Mouse (Mus musculus): ENCODE data around the gene Mybpc2.

Mybpc2 gene

DNA sequence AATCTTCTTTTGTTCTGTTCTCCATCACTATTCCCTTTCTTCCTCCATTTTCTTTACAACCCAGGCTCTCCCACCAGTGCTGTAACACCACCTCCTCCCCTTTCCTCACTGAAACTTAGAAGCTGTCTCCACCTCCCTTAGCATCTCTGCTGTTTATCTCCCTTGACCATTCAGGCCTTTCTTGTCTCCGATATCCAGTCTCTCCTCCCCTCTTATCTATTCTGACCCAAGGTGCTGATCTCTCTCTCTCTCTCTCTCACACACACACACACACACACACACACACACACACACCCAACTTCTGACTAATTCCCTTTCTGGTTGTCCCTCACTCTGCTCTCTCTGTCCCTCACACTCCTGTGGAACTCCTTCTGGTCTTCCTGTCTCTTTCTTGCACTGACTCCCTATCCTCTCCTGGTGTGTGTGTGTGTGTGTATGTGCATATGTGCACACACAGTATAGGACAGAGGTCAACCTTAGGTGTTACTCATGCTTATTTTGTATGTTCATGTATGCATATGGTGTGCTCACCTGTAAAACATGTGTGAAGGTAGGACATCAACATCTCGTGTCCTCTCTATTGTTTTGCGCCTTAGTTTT, 41.5 kb downstream of the Mybpc2 start:
- no peak for DNase-seq

DNA sequence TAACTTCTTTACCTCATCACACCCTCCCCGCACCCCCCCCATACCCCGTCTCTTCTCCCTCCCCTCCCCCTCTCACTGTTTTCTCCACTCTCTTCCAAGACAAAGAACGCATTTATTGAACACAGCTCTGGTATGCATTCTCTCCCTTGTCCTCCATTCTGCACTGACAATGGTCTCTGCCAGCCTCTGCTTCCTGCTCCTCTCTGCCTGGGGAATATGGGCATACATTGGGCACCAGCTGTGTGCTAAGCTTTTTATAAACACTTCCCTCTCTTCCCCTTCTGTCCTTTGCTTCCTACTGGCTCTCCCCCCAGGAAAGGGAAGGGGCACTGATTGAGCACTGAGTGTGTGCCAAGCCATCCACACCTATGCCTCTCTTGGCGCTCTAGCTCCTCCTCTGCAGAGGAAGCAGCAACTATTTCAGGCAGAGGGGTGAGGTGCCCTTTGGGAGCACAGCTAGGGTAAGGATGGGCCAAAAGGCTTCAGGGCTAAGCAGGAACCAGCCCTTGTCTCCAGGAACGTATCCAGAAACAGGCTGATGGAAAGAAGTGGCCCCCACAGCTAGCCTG, 49.3 kb downstream of the Mybpc2 start:
- DNase-seq: no peak

DNA sequence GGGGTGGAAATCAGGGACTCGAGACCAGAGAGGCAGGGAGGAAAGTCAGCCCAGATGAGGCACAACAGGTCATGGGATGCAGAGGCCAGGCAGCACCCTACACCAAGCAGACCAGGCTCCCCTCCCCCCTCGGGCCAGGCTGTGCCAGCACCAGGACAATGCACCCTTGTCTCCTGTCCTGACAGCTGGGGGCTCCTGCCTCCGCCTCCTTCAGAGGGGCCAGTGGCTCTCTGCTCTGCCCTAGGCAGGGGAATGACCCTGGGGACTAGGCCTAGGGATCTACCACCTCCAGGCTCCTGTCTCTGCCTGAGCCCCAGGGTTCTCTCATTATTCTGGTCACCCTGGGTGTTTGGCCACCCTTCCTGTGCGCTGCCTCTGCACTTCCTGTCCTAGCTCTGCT, 50.0 kb downstream of the Mybpc2 start:
- no peak for DNase-seq

DNA sequence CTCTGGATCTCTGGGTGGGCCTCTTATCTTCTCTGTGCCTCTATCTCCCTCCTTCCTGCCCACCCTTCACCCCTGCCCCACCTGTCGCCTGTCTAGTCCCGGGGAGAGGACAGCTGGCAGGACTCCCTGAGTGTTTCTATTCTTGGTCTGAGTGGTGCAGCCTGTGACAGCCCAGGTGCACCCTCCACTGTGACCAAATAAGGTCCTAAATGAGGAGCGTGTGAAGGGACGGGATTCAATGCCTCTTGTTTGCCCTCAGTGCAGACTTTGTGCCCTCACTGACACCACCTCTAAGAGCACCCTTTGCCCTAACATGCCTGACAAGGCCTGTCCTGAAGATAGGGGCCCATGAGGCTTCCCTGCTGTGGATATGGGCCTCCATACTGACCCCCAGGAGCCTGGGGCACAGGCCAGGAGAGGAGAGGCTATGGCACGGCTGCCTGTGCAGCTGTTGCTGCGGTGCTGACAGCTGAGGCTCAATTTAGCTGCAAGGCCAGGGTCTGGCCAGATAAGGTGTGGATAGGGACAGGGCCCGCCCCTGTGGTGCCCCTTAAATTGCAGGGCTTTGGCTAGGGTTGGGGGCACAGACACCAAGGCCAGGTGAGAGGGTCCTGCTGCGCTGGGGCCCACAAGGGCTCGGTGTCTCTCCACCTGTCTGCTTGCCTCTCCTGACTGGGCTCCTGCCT, 51.4 kb downstream of the Mybpc2 start:
- no peak for DNase-seq

DNA sequence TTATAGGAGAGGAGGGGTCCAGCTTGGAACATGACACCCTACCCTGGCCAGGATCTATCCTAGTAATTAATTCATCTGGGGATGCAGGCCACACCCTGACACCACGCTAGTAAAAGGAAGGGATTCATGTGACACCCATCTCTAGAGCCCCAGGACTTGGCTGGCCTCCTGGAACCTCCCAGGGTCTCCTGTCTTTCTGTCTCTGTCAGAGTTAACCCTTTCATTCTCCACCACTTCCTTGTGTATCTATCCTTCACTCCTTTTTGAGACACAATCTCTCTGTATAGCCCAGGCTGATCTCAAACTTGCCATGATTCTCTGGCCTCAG, 51.9 kb downstream of the Mybpc2 start:
- DNase-seq: no peak

DNA sequence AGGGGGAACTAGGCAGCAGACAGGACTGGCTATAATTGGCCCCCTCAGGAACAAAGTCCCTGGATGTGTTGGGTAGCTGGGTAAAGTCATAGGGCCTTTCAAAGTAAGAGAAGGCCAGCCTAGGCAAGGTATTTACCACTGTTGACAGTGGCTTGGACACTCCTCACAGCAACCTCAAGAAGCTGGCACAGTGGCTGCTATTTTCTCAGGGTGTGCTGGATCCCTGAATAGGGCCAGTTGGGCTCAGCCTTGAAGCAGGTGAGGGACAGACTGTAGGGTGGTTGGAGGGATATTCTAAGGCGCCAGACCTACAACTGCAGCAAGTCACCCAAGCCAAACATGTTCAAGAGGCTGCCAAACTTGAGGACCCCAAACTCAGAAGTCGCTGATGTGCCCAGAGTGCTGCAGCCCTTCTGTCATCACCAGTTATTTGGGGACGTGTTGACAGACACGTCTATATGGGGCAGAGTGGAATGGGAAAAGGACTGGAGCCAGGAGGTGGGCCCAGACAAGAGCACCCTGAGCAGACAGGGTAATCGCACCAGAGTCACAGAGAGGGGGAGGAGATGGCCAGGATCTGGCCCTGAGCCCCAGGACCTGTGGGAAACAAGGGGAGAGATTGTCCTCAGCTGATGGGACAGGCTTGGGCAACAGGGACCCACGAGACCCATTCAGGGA, 52.4 kb downstream of the Mybpc2 start:
- no peak for DNase-seq

DNA sequence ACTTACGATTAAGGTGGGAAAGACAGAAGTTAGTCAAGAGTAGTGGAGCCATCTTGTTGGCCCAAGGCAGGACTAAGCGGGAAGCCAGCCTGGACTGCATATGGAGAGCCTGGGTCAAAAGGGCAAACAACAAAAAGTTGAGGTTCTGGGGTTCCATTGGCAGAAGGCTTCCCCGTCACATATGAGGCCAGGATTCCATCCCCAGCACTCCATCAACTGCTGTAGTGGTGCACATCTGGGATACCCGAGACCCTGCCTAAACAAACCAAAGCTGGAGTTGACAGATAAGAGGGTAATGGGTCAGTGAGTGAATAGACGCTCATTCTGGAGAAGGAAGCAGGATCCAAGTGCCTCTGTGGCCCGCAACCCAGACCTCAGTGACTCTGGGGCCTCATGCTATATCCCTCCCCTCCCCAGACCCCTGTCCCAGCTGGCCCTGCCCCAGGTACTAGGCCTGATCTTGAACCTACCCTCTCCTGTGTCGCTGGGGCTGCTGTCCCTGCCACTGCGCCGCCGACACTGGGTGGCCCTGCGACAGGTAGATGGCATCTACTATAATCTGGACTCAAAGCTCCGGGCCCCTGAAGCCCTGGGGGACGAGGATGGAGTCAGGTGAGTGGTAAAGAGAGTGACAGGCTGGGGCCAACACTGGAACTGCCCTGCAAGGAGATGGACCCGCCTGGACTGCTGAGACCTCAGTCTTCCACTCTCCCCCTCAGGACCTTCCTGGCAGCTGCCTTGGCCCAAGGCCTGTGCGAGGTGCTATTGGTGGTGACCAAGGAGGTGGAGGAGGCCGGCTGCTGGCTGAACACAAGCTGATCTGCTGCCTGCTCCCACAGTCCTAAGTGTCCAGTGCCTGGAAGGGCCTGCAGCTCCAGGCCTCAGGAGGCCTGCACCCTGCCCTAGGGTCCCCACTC, 53.5 kb downstream of the Mybpc2 start:
- no peak for DNase-seq

DNA sequence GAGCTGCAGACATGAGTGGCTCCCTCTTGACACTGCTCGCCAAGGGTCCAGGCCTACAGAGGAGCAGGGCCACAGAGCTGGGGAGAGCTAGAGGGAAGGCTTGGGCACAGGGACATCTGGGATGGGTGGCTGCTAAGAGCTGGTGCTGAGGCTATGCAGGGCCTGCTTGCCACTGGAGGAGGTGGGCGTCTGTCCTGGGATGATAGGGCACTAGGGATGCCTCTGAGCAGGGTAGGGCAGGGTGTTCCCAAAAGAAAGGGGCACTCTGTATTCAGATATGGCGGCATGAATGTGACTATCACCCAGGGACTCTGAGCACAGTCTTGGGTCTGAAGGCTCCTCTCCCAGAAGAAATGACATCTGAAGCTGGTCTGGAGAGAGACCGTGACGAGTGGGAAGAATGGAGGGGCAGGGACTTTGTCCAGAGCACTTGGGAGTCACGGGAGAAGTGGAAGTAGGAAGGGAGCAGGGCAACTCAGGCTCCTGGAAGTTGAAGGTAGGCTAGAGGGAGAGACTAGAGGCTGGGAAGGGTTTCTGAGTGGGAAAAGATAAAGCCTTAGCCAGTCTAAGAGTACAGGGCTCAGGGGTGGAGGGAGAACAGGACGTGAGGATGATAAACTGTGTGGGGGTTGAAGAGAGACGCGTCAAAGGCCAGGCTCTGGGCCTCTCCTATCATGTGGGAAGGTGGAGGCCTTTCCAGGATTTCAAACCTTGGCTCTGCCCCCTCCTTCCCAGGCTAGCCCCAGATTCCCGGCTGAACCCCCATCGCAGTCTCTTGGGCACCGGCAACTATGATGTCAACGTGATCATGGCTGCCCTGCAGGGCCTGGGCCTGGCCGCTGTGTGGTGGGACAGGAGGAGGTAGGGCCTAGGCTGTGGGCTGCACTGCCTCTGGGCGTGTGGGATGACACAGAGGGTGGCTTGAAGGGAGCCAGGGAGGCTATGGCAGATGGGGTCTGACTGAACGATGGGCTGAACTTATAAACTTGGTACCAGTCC, 54.5 kb downstream of the Mybpc2 start:
- no peak for DNase-seq

DNA sequence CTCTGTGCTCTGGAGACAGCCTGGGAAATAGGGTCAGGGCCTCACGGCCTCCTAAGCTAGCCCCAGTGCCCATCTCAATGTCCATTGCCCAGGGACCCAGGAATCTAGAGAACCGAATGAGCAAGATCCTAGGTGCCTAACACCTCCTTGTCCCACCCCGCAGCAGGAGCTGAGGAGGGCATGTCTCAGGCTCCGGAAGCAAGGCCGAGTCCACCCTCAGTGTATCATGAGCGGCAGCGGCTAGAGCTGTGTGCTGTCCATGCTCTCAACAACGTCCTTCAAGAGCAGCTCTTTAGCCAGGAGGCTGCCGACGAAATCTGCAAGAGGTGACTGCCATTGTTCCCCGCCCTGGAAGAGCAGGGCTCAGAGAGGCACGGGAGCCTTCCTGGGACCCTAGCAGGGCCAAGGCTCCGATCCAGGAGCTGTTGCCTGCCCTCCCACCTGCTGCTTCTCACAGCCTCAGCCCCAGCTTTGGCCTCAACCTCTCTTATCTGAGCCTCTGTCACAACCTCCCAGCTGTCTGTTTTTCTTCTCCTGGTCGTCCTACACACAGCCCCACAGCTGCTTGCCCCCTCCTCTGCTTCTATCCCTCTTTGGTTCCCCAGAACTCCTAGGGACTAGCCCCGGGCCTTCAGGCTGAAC, 55.7 kb downstream of the Mybpc2 start:
- DNase-seq: no peak

DNA sequence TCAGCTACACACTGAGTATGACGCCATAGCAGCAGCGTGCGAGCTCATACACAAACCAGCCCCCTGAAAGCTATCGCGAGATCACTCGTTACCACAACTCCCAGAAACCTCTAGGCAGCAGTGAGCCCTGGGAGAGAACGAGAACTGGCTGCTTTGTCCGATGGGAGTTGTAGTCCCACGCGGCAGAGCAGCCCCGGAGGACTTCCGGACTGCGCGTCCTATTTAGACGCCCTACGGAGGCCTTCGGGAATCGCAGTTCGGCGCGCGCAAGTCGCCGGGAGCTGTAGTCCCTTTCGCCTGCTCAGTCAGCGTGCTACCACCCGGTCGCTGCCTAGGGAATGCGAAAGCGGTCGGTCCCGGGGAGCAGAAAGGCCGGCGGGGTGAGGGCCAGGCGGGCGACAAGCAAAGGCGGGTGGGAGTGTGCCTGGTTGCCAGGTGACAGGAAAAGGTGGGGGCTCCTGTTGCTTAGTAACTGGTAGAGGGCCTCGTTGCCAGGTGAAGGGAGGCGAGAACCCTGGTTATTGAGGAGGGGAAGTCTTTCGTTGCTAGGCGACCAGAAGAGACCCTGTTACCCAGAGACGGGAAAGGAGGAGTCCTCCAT, 56.5 kb downstream of the Mybpc2 start, which contains the start of gene Josd2:
TSS of gene Josd2 (plus strand) at position 170 of the 601 bp plus-strand sequence.
- DNase-seq: peak; percentile 91

DNA sequence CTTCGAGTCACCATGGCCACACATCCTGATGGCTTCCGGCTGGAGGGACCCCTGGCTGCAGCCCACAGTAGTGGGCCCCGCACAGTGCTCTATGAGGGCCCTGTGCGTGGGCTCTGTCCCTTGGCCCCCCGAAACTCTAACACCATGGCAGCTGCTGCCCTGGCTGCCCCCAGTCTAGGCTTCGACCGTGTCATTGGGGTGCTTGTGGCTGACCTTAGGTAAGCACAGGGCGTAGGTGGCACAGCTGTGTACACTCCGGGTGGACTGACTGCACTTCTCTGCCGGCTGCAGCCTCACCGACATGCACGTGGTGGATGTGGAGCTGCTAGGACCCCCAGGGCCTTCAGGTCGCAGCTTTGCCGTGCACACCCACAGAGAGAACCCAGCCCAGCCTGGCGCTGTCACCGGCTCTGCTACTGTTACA, 57.6 kb downstream of the Mybpc2 start:
- no peak for DNase-seq

DNA sequence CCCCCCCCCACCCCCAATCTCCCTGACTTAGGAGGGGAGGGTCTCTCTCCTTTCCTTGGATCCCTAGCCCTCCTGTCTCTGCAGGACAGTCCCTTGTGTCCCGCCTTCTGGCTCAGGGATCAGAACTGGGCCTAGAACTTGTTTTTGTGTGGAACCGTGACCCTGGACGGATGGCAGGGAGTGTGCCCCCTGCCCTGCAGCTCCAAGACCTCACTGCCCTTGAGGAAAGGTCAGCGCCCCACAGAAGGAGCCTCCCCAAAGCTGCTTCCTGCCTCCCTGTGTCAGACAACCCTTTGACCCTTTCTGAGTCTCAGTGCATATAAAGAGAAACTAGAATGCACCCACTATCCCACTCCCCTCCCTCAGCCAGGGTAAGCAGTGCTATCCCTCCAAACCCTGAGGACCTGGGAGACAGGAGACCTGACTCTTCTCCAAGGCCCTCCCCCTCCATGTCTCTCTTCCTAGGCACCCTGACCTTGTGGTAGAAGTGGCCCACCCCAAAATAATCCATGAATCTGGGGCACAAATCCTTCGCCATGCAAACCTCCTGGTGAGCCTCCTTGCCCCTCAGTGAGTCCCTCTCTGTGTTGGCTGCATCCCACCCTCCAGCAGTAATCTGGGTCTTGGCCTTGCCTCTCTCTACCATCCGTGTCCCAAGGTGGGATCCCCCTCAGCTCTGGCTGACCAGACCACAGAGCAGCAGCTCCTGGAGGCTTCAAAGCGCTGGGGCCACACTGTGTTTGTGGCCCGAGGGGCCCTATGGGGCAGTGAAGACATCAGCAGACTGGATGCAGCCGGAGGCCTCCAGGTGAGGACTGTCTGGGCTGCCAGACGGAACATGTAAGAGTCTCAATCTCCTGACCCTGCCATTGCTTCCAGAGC, 58.2 kb downstream of the Mybpc2 start:
- no peak for DNase-seq

DNA sequence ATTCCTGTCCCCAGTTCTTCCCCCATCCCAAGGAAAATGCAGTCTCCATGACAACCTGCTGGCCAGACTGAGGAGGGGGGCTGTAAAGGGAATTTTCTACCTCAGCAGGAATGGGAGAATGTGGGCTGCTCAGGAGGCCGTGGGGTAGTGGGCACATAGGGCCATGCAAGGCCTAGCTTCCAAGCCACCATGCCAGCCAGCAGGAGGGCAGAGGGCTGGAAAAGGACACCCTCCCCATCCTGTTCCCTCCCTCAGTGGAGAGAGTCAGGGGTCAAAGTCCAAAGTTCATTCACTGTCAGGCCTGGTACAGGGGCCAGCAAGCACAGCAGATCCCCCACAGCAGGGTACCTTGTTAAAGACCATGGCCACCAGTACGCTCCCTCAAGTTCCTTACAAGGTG, 59.3 kb downstream of the Mybpc2 start, which contains the start of gene Aspdh:
TSS of gene Aspdh (plus strand) at position 281 of the 400 bp plus-strand sequence.
- no peak for DNase-seq

DNA sequence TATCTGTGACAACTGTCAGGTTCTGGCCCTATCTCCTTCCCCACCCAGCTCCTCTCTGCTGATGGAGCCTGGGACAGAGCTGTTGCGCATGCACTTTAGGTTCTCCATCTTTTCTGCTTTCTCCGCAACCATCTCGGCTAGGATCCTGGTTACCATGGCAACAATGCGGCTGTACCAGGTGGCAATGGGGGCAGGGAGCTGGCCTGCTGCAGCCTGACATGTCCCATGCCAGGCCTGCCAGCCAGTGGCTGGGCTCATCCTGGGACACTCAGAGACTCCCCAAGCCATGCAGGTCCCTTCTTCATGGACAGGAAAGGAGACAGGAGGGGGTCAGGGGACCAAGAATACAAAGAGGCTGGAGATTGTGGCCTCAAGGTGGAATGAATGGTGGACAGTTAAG, 59.9 kb downstream of the Mybpc2 start:
- DNase-seq: no peak

DNA sequence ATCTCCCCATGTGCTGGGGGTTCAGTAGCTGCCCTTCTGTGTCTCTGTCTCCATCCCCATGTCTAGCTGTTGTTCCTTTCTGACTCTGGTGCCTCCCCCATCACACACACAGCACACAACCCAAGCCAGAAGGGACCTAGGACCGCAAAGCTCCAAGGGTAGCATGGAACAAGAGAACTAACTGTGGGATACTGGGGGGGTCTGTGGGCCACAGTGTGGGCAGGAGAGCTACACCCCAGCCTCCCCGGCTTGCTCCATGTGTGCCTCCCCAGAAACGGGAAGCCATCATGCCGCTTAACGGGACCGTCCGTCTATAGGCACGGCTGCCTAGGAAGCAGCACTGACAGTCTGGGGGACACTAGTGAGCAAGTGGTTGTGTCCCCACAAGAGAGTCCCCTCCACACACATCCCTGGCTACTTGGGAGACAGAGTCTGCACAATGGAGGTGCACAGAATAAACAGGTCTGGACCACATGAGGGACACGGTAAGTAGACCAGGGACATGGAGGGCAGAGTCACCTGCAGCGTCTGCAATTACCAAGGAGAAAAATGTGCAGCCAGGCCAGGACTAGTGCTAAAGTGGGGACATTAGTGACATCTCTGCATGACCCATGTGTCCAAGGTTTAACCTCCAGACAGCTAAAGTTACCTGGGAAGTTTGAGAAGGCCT, 60.8 kb downstream of the Mybpc2 start:
- no peak for DNase-seq

DNA sequence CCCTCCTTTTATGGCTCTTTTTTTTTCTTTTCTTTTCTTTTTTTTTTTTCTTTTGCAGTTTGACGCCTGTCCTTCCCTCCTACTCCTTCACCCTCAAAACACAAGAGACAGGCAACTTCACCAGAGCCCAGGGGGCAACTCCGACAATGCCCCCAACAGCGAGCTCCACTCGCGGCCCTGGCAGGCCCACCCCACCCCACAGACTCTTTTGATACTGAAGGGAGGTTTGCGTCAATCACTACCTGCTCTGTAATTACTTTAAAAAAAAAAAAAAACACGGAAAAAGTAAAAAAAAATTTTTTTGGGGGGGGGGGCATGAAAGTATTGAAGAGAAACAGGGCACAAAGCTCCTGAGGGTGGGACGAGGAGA, 61.4 kb downstream of the Mybpc2 start:
- DNase-seq: no peak

DNA sequence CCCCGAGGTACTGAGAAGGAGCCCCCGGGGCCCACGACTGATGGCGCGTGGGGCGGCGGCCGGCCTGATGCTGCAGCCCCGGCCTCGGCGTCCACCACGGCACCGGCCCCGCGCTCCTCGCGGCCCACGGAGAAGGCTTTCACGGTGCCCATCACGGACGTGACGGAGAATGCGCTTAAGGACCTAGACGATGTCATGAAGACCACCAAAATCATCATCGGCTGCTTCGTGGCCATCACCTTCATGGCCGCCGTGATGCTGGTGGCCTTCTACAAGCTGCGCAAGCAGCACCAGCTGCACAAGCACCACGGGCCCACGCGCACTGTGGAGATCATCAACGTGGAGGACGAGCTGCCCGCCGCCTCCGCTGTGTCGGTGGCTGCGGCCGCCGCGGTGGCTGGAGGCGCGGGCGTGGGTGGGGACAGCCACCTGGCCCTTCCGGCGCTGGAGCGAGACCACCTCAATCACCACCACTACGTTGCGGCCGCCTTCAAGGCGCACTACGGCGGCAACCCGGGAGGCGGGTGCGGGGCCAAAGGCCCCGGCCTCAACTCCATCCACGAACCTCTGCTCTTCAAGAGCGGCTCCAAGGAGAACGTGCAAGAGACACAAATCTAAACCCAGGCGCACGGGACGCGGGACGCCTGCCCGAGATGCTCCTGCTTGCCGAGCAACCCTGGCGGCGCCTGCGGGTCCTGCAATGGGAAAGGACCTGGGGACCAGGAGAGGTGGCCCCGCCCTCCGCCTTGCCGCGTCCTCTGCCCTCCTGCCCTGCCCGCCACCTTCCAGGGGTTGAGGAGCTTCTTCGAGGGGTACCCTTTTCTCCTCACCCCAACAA, 62.0 kb downstream of the Mybpc2 start:
- peak; percentile 55 for DNase-seq

Data from thymus, postnatal 14 days (tissue).